Mouse (Mus musculus) embryonic fibroblast, embryonic 13.5 days (primary cell): ENCODE measurements at regions not wholly inside any gene's neighbourhood (a gene's known extent, or its start where the extent isn't known, plus 50 kb on each side); places are given as distances from the start of the nearest gene placed in this dataset.

Source experiments
- CTCF ChIP-seq: IDR thresholded peaks from 2 replicates; pipeline ENCODE4 v1.5.1; 2011; ENCODE audit warnings: mild to moderate bottlenecking, control low read depth, low read length, moderate library complexity, borderline replicate concordance; ENCODE audit not compliant: insufficient read depth
- POLR2A ChIP-seq: IDR thresholded peaks from 2 replicates; pipeline ENCODE4 v1.6.1; 2011; ENCODE audit warnings: low read depth, mild to moderate bottlenecking, control low read depth, low read length, moderate library complexity

- TF ChIP-seq POLR2A, result no peak
- TF ChIP-seq CTCF, result no peak
Observed at GRCm38 (mm10) chr2:128537425-128537824, 53.6 kb upstream of the Spdye4c start.
